Mouse (Mus musculus): ENCODE data around the gene Cuedc1.

- TF ChIP-seq CTCF (conservative IDR thresholded peaks at IDR 0.05; ENCODE audit: insufficient read depth, insufficient read length, low read depth, low read length) = no peak
- no peak for TF ChIP-seq POLR2A (IDR thresholded peaks at IDR 0.05; ENCODE audit: low read depth, low read length)
These were observed 17.0 kb downstream of the Cuedc1 start for GRCm38 (mm10) chr11:88114871-88115301.

Measured in kidney, adult 2 months (tissue).